Mouse (Mus musculus) limb, embryonic 11.5 days (tissue): Measurements from ENCODE around the gene Kazn. TPM values are rescaled to one million over a fixed set of nuclear protein-coding genes. Genes with fewer than 3 reads are reported as not detected.

Source experiments
- ATAC-seq: fragments of 200-750 bp; cut with Nextera tagmentation; 2 replicates; pipeline ENCODE4 v1.8.0; 2017; ENCODE audit warnings: low read depth; ENCODE audit not compliant: insufficient number of reproducible peaks, low FRiP score, low TSS enrichment
- DNase-seq: peaks from one replicate; pipeline ENCODE4 v3.0.0-alpha.2; 2015; ENCODE audit warnings: low spot score
- H3K27ac ChIP-seq: fragments of 300-500 bp; sonication (generic); replicated peaks from 2 replicates; pipeline ENCODE4 v1.5.1; 2014; ENCODE audit warnings: low read depth, mild to moderate bottlenecking, low read length
- H3K27me3 ChIP-seq: fragments of 300-500 bp; sonication (generic); 2 replicates; pipeline ENCODE4 v1.6.1; 2014; ENCODE audit warnings: mild to moderate bottlenecking, low read length, mixed read lengths; ENCODE audit not compliant: control insufficient read depth, insufficient read depth
- H3K36me3 ChIP-seq: fragments of 300-500 bp; sonication (generic); 2 replicates; pipeline ENCODE4 v1.6.1; 2014; ENCODE audit warnings: mild to moderate bottlenecking, low read length, moderate library complexity, mixed read lengths; ENCODE audit not compliant: control insufficient read depth, insufficient read depth
- H3K4me1 ChIP-seq: fragments of 300-500 bp; sonication (generic); 2 replicates; pipeline ENCODE4 v1.6.1; 2014; ENCODE audit warnings: low read length, mixed read lengths; ENCODE audit not compliant: control insufficient read depth, insufficient read depth
- H3K4me2 ChIP-seq: fragments of 300-500 bp; sonication (generic); 2 replicates; pipeline ENCODE4 v1.6.1; 2014; ENCODE audit warnings: low read depth, mild to moderate bottlenecking, moderate library complexity; ENCODE audit not compliant: severe bottlenecking
- H3K4me3 ChIP-seq: fragments of 300-500 bp; sonication (generic); 2 replicates; pipeline ENCODE4 v1.5.1; 2014; ENCODE audit warnings: low read depth, low read length
- H3K9ac ChIP-seq: fragments of 300-500 bp; sonication (generic); 2 replicates; pipeline ENCODE4 v1.6.1; 2014; ENCODE audit warnings: mild to moderate bottlenecking, low read length
- H3K9me3 ChIP-seq: fragments of 300-500 bp; sonication (generic); 2 replicates; pipeline ENCODE4 v1.6.1; 2016; ENCODE audit warnings: low read length; ENCODE audit not compliant: control insufficient read depth
- WGBS: fragments of 180-500 bp; shearing (Covaris S2); extraction: QIAGEN DNeasy Blood & Tissue Kit; methylation state at CpG from one replicate; pipeline ENCODE4 v1.1.7; 2014; 5-methylcytosine and 5-hydroxymethylcytosine counted together
- polyA plus RNA-seq: library from polyadenylated mRNA; unstranded; fragments of >200 nt; fragmentation: Nextera tagmentation; extraction: Ambion mirVana; gene quantifications from 2 replicates; pipeline ENCODE4 v1.2.1, GENCODE M21; 2014

The Kazn gene
- polyA plus RNA-seq, 1 experiment from 2014 or later, result 8.6 TPM

GRCm38 (mm10) chr4:142060455-142061378, 178.5 kb downstream of the Kazn start:
- Histone ChIP-seq H3K4me1 (peaks cover 26% of the 10 kb centered on the region), H3K9me3 (no peaks in the 10 kb centered on the region), H3K36me3 (no peaks in the 10 kb centered on the region), H3K9ac (no peak overlapping the region), H3K4me2 (no peak overlapping the region), H3K27me3 (no peaks in the 10 kb centered on the region), H3K4me3 (no peak overlapping the region), H3K27ac (peak overlapping the region; percentile 82)
- peak; percentile 76 for DNase-seq
- ATAC-seq, result peak; percentile 83
- 35% methylated on average over 18 of the region's 18 CpGs for WGBS

GRCm38 (mm10) chr4:142059841-142060193, 179.4 kb downstream of the Kazn start:
- Histone ChIP-seq H3K4me3 (no peak overlapping the region), H3K36me3 (no peaks in the 10 kb centered on the region), H3K9me3 (no peaks in the 10 kb centered on the region), H3K4me2 (no peak overlapping the region), H3K9ac (no peak overlapping the region), H3K4me1 (peaks cover 19% of the 10 kb centered on the region), H3K27ac (no peak overlapping the region), H3K27me3 (no peaks in the 10 kb centered on the region)
- 94% methylated on average over 8 of the region's 8 CpGs for WGBS
- DNase-seq, result no peak
- ATAC-seq, result no peak

GRCm38 (mm10) chr4:142059113-142059840, 179.9 kb downstream of the Kazn start:
- H3K4me3 ChIP-seq, result no peak overlapping the region
- peaks cover 17% of the 10 kb centered on the region for H3K4me1 ChIP-seq
- no peaks in the 10 kb centered on the region for H3K27me3 ChIP-seq
- no peak overlapping the region for H3K27ac ChIP-seq
- H3K9me3 ChIP-seq, result no peaks in the 10 kb centered on the region
- no peak for DNase-seq
- no peak overlapping the region for H3K4me2 ChIP-seq
- H3K36me3 ChIP-seq, result no peaks in the 10 kb centered on the region
- no peak for ATAC-seq
- 85% methylated on average over 13 of the region's 13 CpGs for WGBS
- no peak overlapping the region for H3K9ac ChIP-seq

GRCm38 (mm10) chr4:142057529-142058216, 181.5 kb downstream of the Kazn start:
- ATAC-seq, result no peak

GRCm38 (mm10) chr4:142055600-142055999, 183.6 kb downstream of the Kazn start:
- H3K27ac ChIP-seq, result no peak overlapping the region
- WGBS, result 81% methylated on average over 8 of the region's 8 CpGs
- no peak overlapping the region for H3K4me2 ChIP-seq
- H3K9ac ChIP-seq, result no peak overlapping the region
- H3K9me3 ChIP-seq, result no peaks in the 10 kb centered on the region
- no peaks in the 10 kb centered on the region for H3K27me3 ChIP-seq
- DNase-seq (no peak), ATAC-seq (no peak)
- no peak overlapping the region for H3K4me3 ChIP-seq
- H3K36me3 ChIP-seq, result no peaks in the 10 kb centered on the region
- H3K4me1 ChIP-seq, result peaks cover 15% of the 10 kb centered on the region

More at GRCm38 (mm10) chr4:142057529-142058216, 181.5 kb downstream of the Kazn start:
- no peak for DNase-seq
- Histone ChIP-seq H3K4me1 (peaks cover 19% of the 10 kb centered on the region), H3K4me3 (no peak overlapping the region), H3K27me3 (no peaks in the 10 kb centered on the region), H3K27ac (no peak overlapping the region), H3K9me3 (no peaks in the 10 kb centered on the region), H3K9ac (no peak overlapping the region), H3K36me3 (no peaks in the 10 kb centered on the region), H3K4me2 (no peak overlapping the region)
- 88% methylated on average over 22 of the region's 22 CpGs for WGBS

- Histone ChIP-seq H3K4me1 (peaks cover 11% of the 10 kb centered on the region), H3K4me3 (no peak overlapping the region), H3K4me2 (no peak overlapping the region), H3K9ac (no peak overlapping the region), H3K27me3 (no peaks in the 10 kb centered on the region), H3K36me3 (no peaks in the 10 kb centered on the region), H3K27ac (no peak overlapping the region), H3K9me3 (no peaks in the 10 kb centered on the region)
- 93% methylated on average over 11 of the region's 11 CpGs for WGBS
- no peak for DNase-seq
- ATAC-seq, result no peak
Measured at GRCm38 (mm10) chr4:142054580-142054979, 184.6 kb downstream of the Kazn start.

GRCm38 (mm10) chr4:142053661-142054448, 185.3 kb downstream of the Kazn start:
- ATAC-seq (no peak), DNase-seq (no peak)
- Histone ChIP-seq H3K4me3 (no peak overlapping the region), H3K4me1 (peaks cover 11% of the 10 kb centered on the region), H3K36me3 (no peaks in the 10 kb centered on the region), H3K27ac (no peak overlapping the region), H3K9me3 (no peaks in the 10 kb centered on the region), H3K27me3 (no peaks in the 10 kb centered on the region), H3K9ac (no peak overlapping the region), H3K4me2 (no peak overlapping the region)
- WGBS, result 55% methylated on average over 9 of the region's 9 CpGs

- H3K4me2 ChIP-seq, result no peak overlapping the region
- ATAC-seq (no peak), DNase-seq (no peak)
- no peak overlapping the region for H3K4me3 ChIP-seq
- no peaks in the 10 kb centered on the region for H3K9me3 ChIP-seq
- H3K27me3 ChIP-seq, result no peaks in the 10 kb centered on the region
- no peak overlapping the region for H3K27ac ChIP-seq
- no peaks in the 10 kb centered on the region for H3K36me3 ChIP-seq
- WGBS, result 75% methylated on average over 4 of the region's 4 CpGs
- H3K4me1 ChIP-seq, result peaks cover 11% of the 10 kb centered on the region
- H3K9ac ChIP-seq, result no peak overlapping the region
Measured at GRCm38 (mm10) chr4:142053261-142053660, 185.9 kb downstream of the Kazn start.
